Mouse (Mus musculus) urinary bladder, postnatal 25 days (tissue): ENCODE measurements around the gene Zfp143.
"Not testable (repeated sequence)": the region's sequence is repeated elsewhere in the genome, so short reads cannot be mapped to it uniquely, and the experiment has no call there.

Experiments
- DNase-seq: peaks from one replicate; pipeline ENCODE4 v3.0.0; 2022; ENCODE audit warnings: low spot score

Zfp143 gene

DNA sequence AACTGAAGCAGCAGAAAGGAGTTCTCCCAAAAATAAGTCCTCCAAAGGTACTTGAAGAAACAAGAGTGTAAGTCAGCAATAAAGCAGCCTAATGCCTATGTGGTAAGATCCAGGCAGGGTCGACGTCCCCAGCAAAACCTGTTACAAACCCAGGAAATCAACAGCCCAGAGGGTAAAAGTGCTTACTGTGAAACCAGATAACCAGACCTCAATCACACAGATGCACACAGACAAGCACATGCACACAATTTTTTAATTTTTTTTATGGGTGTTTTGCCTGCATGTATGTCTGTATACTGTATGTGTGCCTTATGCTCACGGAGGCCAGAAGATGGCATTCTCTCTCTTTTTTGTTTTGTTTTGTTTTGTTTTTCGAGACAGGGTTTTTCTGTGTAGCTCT lies 35.3 kb downstream of the Zfp143 start:
- no peak for DNase-seq

DNA sequence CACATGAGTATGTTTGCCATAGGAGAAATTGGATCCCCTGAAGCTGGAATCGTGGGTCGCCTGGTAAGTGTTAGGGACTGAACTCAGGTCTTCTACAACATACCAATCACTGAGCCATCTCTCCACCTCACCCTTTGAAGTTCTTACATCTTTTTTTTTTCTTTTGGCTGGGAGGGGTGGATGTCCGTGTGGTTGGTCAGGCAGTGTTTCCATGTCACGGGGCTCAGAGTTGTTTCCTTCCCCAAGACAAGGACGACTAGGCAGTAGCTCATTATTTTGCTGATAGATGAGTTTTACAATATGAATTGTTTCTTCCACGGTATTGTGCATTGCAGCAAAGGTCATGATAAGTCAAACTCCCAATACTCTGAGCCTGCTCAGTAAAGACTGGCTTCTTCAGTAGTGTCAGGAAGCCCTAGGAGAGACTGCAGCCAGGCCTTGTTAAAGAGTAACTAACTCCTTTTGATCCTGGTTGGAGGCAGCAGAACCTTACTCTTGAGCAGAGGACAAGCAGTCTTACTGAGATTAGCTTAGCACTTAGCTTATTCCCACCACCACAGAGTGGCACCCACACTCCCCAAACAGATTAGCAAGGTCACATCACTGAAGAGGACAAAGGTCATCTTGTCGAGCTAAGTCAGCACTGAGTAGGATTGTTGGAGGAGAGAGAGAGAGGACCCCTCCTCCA lies 36.2 kb downstream of the Zfp143 start:
- no peak for DNase-seq

DNA sequence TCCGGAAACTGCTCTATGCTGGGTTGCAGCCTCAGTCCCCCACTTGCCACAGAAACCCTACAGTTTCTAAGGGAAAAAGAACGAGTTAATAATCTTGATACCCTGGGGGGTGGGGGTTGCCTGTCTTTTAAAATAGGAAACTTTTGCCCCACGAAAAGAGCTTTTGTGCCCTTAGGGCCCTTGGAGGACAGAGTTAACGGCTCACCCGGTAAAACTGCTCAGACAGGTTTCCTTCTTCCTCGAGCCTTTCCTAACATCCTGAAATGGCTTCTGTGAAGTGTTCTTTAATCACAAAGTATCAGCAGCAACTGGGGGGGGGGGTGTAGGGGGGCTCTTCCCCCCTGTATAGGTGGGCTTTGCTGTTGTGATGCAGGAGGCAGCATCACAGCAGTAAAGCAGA lies 39.8 kb downstream of the Zfp143 start:
- no peak for DNase-seq

DNA sequence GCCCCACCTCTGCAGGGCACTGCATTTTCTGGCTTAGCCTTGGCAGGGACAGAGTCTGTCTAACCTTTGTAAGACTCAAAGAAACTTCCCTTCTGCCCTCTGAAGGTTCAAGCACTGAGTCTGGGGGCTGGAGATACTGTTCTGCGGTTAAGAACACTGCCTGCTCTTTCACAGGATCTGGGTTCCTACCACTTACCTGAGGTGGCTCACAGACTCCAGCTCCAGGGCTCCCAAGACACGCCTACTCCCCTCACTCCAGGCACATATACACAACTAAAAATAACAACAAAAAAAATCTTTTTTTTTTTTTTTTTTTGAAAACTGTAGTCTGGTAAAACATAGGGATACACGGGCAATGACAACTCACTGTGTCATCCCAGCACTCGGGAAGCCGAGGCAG lies 40.2 kb downstream of the Zfp143 start:
- DNase-seq: no peak

DNA sequence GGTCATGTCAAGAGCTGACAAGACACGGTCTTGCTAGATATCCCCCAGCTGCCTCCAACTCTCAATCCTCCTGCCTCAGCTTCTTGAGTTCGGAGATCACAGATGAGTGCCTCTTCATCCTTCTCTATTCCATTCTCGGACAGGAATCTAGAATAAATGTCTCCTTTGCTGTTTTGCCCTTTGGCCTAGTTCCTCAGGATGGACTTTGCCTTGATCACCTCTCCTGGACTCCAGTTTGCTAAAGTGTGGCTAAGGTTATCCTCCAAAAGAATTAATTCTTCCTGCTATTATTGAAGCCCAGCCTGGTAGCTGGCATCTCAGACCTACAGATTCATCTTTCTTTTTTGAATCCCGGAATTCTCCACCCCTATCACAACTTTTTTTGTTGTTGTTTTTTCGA lies 44.0 kb downstream of the Zfp143 start:
- DNase-seq: no peak

DNA sequence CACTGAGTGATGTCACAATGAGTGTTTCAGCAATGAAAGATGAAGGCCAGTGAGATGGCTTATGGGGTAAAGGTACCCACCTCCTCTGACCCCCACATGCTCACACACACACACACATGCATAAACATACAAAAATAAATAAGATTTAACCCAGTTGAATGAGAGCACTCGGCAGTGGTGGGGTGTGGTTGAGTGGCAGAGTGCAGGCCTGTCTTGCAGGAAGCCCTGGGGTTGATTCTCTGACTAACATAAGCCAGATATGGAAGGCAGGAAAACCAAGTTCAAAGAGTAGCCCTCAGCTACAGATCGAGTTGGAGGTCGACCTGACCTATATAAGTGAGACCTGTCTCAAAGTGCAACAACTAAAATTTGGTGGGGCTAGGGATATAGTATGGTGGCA lies 45.6 kb downstream of the Zfp143 start:
- DNase-seq: no peak

DNA sequence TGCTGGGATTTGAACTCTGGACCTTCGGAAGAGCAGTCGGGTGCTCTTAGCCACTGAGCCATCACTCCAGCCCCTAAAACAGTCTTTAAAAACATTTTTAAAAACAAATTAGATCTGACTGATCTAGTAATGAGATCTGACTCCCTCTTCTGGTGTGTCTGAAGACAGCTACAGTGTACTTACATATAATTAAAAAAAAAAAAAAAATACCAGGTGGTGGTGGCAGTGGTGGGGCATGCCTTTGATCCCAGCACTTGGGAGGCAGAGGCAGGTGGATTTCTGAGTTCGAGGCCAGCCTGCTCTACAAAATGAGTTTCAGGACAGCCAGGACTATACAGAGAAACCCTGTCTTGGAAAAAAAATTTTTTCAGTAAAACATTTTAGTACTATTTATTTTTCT lies 47.5 kb downstream of the Zfp143 start:
- not testable (repeated sequence) for DNase-seq

DNA sequence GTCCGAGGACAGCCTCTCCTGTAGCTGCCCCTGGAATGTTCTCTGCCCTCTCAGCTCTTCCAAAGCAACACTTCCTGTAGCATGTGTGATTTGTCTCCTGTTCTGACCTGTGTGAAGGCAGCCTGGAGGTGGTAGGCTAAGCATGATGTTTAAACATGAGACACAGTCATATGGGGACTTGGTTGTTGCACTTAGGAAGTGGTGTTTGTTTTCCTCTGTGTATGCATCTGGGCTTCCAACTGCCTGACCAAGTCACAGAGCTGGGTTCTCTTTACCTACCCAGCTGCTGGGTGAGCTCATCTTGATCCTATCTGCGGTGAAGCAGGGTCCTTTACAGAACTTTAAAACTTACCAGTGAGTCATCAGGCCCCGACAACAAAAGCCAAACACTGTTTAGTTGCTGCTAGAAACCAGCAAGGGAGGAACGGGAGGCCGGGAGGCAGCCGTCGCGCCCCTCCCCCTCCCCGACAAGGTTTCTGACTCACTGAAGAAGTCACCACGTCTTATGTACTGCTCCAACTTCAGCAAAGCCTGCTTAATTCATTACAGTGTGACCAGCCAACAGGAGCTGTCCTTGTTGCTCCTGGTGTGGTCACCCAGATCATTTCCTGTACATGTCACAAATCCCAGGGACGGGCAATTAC lies 48.1 kb downstream of the Zfp143 start:
- peak; percentile 79 for DNase-seq

DNA sequence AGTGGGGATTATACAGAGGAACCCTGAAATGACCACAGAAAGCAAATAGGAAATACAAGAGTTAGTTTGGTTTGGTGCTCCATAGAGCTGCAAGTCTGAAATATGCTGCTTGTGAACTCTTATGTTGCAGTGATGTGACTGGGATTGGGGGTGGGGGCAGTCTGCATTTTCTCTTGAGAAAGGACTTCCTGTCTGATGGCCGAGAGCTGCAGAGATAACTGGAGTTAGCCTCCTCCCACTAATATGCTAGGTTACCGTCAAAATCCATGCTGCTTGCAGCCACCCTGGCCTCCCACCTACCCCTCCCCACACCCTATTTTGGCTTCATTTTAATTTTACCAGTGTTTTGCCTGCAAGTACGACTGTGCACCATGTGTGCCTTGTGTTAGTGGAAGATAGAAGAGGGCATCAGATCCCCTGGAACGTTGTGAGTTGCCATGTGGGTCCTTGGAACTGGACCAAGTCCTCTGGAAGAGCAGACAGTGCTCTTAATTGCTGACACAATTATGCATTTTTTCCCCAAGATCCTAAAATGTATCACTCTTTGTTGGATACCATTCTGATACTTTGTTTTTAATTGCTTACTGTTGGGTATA lies 49.1 kb downstream of the Zfp143 start:
- DNase-seq: no peak

DNA sequence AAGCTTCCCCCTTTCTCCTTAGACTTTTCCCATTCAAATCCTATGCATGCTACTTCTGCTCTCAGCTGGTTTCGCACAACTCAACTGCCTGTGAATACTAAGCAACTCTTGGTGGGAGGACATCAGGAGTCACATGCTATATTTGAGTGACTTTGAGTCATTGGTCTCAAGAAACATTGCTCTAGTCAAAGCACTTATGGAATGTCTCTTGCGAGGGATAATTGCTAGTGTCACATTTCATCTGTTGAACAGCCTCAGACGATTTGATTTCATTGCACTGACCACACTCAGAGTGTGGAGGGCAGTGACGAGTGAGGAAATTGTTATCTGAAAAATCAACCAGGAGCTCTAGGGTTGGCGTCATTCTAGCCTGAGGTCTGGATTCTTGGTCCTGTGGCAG lies 53.7 kb downstream of the Zfp143 start:
- DNase-seq: no peak

DNA sequence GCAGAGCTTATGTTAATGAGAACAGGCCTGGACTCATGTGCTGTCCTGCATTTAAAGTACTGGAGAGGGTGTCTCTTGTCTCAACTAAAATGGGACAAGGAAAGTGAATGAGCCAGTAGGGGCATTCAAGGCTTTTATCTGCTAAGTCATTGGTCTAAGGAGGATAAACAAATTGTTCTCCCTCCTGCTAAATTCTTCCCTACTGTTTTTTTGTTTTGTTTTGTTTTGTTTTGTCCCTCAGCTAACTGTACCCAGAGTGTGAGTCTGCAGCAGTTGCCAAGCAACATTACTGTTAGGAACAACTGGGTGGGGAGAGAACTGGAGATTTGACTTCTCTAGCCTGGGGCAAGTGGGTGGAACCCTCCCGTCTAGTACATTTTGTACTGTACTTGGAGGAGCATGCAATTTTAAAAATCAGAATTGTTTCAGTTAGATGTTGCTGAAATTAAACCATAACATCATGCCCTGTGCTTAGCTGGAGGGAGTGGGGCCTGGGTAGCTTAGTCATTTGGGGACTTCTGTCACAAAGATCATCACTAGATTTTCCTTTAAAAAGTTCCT lies 55.8 kb downstream of the Zfp143 start:
- DNase-seq: no peak

DNA sequence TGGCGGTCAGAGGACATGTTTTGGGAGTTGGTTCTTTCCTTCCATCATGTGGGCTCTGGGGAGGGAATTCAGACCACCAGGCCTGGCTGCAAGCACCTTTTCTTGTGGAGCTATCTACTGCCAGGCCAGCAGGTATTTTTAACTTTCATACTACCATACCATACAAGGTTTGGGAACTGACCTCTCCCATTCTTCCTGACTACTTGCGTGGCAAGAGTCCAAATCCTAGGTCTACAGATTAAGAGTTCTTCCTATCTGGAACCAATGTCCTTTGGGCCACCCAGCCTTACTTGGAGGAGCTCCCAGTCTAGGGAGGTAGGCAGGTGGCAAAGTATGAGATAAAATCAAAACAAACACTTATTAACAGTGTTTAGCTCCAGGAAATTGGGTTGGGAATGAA lies 57.4 kb downstream of the Zfp143 start:
- no peak for DNase-seq

DNA sequence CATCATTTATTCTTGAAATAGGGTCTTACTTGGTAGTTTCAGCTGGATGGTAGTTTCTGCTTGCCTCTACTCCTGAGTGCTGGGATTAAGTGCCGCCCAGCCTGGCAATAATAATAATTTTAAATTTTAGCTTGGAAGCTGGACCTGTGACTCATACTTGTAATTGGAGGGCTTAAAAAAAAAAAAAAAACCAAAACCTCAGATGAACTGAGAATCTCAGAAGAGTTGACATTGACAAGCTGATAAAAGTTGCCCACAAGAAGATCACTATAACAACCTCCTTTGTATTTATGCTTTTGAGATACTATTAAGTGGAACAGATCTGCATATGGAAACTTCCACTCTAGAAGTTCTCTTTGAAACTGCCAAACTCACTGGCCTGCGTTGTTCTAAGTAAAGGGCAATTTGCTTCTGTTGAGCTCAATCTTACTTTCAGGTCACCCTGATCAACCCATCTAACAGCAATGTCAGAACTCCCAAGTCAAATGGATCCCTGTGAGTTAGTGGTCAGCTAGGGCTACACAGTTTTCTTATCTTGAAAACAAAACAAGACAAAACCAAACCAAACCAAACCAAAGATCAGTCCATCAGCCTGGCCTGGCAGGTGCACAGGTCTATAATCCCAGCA lies 59.3 kb downstream of the Zfp143 start:
- DNase-seq: no peak

DNA sequence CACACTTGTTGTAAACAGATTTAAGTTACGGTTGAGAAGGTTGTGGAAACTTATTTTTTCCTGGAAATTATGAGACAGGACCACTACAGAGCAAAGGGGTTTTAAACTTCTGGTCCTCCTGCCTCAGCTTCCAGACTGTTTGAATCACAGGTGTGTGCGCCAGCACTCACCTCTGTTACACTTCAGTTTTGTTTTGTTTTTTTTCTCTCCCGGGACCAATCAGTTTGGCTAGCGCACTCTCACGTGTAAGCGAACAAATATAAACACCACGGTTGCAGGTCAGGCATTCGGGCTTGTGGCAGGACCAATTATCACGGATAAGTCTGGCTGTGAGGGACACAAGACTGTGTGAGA lies 60.1 kb downstream of the Zfp143 start:
- DNase-seq: no peak

DNA sequence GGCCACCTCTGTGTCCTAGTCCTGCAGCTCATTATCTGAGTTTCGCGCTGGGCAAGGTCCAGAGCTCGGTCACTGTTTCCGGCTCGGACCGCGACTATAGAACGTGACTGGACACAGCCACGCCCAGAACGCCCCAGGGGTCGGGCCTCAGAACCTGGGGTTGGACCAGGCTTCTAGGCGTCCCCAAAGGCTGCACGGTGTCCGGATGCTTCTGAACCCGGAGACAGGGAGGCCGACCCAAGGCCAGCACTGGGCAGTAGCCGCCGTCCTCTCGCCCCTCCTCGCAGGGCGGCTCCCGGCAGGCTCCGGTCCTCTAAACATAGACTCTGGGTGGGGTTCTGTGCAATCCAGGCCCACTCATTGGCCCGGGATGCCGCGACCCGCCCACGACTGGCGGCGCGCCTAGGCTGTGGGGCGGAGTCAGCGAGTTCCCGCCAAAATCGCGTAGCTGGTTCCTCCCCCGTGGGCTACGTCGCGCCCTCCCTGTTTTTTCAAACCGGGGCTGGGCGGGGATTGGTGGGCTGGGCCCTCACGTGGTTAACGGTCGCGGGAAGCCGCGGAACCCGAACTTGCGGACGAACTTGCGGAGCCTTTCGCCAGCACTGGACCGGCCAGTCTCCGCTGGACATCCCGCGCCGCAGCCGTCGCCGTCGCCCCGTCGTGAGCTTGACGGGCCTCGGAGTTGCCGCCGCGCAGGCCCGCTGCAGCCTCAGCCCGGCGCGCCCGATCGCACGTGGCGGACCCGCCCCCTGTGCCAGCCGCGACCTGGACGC lies 60.7 kb downstream of the Zfp143 start, which contains the start of gene Wee1:
Gene Wee1 (plus strand): TSS at position 531 of the 773 bp plus-strand sequence.
- DNase-seq: peak; percentile 98

DNA sequence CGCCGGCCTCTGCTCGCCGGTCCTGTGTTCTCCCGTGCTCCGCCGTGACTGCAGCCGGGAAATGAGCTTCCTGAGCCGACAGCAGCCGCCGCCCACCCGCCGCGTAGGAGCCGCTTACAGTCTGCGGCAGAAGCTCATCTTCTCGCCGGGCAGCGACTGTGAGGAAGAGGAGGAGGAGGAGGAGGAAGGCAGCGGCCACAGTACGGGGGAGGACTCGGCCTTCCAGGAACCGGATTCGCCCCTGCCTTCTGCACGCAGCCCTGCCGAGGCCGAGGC lies 61.2 kb downstream of the Zfp143 start:
- DNase-seq: no peak

DNA sequence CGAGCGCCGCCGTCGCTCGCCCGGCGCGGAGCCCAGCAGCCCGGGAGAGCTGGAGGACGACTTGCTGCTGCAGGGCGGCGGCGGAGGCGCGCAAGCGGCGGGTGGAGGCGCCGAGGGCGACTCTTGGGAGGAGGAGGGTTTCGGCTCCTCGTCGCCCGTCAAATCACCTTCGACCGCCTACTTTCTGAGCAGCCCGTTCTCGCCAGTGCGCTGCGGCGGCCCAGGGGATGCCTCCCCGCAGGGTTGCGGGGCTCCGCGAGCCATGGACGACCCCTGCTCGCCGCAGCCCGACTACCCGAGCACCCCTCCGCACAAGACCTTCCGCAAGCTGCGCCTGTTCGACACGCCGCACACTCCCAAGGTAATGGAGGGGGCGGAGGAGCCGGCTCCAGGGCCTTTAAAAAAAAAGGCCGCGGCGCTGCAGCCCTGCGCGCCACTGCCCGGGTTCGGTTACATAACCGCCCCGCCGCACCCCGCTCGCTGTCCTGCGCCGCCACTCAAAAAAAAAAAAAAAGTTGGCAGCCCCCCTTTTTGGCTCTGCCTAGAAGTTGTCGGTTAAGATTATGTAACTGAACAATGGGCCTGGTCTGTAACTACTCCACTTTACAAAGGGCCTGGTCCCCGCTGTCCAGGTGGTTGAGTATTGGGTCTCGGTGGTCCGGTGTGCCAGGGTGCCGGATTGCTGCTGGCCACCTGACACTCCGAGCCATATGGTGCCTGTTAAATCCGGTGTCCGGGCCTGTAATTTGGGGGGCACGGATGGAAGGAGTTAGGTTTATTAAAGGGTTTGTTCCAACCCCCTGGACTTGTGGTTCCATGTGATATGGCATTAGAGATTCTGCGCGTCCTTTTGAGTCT lies 61.8 kb downstream of the Zfp143 start:
- DNase-seq: peak; percentile 62

DNA sequence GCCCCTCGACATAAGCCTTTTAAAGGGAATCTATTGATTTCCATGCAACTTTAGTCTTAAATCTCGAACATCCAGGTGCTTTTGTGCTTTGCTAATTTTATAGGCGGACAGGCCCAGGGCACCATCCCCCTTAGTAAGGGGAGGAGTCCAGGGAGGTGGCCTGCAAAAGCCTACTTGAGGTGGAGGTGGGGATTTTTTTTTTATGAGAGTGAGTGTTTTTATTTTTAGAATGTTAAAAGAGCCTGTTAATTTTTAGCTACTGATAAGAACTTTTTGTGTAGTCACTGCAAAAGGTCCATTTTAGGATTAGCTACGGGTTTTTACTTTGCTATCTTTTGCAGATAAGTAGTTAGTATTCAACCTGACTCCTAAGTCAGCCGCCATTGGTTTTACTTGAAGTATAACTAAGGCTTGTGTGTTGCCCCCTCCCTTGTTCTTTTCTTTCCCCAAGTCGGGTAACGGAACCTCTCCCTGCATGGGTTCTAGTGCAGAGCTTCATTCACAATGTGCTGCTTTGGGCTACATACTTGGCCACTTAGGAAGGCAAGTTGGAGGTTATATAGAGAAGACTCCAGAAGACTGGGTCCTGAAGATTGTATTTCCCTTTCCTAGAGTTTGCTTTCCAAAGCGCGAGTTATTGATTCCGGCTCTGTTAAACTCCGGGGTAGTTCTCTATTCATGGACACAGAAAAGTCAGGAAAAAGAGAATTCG lies 63.0 kb downstream of the Zfp143 start:
- no peak for DNase-seq

DNA sequence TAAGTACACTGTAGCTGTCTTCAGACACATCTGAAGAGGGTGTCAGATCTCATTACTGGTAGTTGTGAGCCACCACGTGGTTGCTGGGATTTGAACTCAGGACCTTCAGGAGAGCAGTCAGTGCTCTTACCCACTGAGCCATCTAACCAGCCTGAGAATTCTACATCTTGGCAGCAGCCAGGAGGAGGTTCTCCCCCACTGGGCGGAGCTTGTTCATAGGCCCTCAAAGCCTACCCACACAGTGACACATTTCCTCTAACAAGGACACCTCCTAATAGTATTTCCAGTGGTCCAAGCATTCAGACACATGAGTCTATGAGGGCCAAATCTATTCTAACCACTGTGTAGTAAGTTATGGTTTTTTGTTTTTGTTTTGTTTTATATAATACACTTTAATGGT lies 67.5 kb downstream of the Zfp143 start:
- no peak for DNase-seq

DNA sequence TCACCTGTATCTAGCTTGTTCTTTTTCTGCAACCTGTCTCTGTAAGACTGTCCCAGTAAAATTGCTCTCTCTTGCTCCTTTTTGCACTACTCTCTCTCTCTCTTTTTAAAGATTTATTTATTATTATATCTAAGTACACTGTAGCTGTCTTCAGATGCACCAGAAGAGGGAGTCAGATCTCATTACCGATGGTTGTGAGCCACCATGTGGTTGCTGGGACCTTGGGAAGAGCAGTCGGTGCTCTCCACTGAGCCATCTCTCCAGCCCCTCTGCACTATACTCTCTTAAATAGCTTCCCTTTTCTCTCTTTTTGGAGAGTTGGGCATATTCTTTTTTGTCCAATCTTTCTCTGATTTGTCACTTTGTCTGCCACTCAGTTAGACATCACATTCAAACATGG lies 71.3 kb downstream of the Zfp143 start:
- DNase-seq: not testable (repeated sequence)

DNA sequence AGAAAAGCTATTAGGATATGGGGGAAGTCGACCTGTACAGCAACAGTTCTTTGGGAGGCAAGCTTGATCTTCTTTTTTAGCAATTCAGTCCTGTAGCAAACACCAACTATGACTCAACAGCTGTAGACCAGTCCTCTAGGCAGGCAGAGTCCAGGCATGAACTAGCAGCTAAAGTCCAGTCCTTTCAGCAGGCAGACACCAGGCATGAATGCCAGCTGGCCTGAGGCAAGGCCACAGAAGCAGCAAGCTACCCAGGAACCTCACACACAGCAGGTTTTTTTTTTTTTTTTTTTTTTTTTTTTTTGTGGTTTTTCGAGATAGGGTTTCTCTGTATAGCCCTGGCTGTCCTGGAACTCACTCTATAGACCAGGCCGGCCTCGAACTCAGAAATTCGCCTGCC lies 73.0 kb downstream of the Zfp143 start:
- DNase-seq: no peak
